Mouse (Mus musculus) small intestine, adult 2 months (tissue): Measurements from ENCODE around the gene Atf6b.

Experiments used
- CTCF ChIP-seq: fragments of 200-500 bp; IDR thresholded peaks from 2 replicates; pipeline ENCODE4 v1.5.1; 2012; ENCODE audit warnings: low read depth, mild to moderate bottlenecking, control low read depth, inconsistent platforms, low read length, moderate library complexity, mixed read lengths; ENCODE audit not compliant: insufficient replicate concordance, insufficient read length; ENCODE audit errors: extremely low read depth
- POLR2A ChIP-seq: fragments of 200-500 bp; IDR thresholded peaks from 2 replicates; pipeline ENCODE4 v1.6.1; 2012; ENCODE audit warnings: low read depth, mild to moderate bottlenecking, control low read depth, inconsistent platforms, low read length, moderate library complexity

GRCm38 (mm10) chr17:34627093-34627942, 19.6 kb upstream of the Atf6b start:
- TF ChIP-seq POLR2A (peak; percentile 31; the same call in 1 of the 2 replicates), CTCF (no peak)
